Mouse (Mus musculus) neural tube, embryonic 14.5 days (tissue): ENCODE measurements around the gene Vmn1r219. TPM values are rescaled to one million over a fixed set of nuclear protein-coding genes. Genes with fewer than 3 reads are reported as not detected.
"Not testable (repeated sequence)": the region's sequence is repeated elsewhere in the genome, so short reads cannot be mapped to it uniquely, and the experiment has no call there.

ENCODE experiments used
- ATAC-seq: fragments of 200-750 bp; cut with Nextera tagmentation; 2 replicates; pipeline ENCODE4 v1.8.0; 2017; ENCODE audit warnings: low read depth, mild to moderate bottlenecking, moderate TSS enrichment, moderate library complexity
- H3K27ac ChIP-seq: fragments of 300-500 bp; sonication (generic); 2 replicates; pipeline ENCODE4 v1.5.1; 2014; ENCODE audit warnings: low read depth, mild to moderate bottlenecking, control low read depth, low read length, moderate library complexity, mixed read lengths
- H3K27me3 ChIP-seq: fragments of 300-500 bp; sonication (generic); 2 replicates; pipeline ENCODE4 v1.6.1; 2014; ENCODE audit warnings: low read length; ENCODE audit not compliant: control insufficient read depth, insufficient read depth
- H3K36me3 ChIP-seq: fragments of 300-500 bp; sonication (generic); 2 replicates; pipeline ENCODE4 v1.6.1; 2014; ENCODE audit warnings: low read length, mixed read lengths; ENCODE audit not compliant: control insufficient read depth, insufficient read depth
- H3K4me1 ChIP-seq: fragments of 300-500 bp; sonication (generic); 2 replicates; pipeline ENCODE4 v1.6.1; 2014; ENCODE audit warnings: low read length; ENCODE audit not compliant: control insufficient read depth, insufficient read depth
- H3K4me2 ChIP-seq: fragments of 300-500 bp; sonication (generic); 2 replicates; pipeline ENCODE4 v1.6.1; 2014; ENCODE audit warnings: mild to moderate bottlenecking, low read depth, low read length, control low read depth
- H3K4me3 ChIP-seq: fragments of 300-500 bp; sonication (generic); 2 replicates; pipeline ENCODE4 v1.5.1; 2014; ENCODE audit warnings: low read depth, low read length, control low read depth, mixed read lengths
- H3K9ac ChIP-seq: fragments of 300-500 bp; sonication (generic); replicated peaks from 2 replicates; pipeline ENCODE4 v1.6.1; 2014; ENCODE audit warnings: low read depth, mild to moderate bottlenecking, control low read depth, low read length, mixed read lengths
- H3K9me3 ChIP-seq: fragments of 300-500 bp; sonication (generic); 2 replicates; pipeline ENCODE4 v1.6.1; 2016; ENCODE audit warnings: low read length; ENCODE audit not compliant: control insufficient read depth
- WGBS: fragments of 180-500 bp; shearing (Covaris S2); extraction: QIAGEN DNeasy Blood & Tissue Kit; methylation state at CpG from one replicate; pipeline ENCODE4 v1.1.7; 2014; 5-methylcytosine and 5-hydroxymethylcytosine counted together
- polyA plus RNA-seq: library from polyadenylated mRNA; unstranded; fragments of >200 nt; fragmentation: Nextera tagmentation; extraction: Ambion mirVana; gene quantifications from 2 replicates; pipeline ENCODE4 v1.2.1, GENCODE M21; 2014

Vmn1r219 gene
- polyA plus RNA-seq, 1 experiment from 2014 or later = not detected

- WGBS = 84% methylated on average over 1 of the region's 1 CpGs
- not testable (repeated sequence) for H3K4me1 ChIP-seq, H3K4me2 ChIP-seq, H3K27me3 ChIP-seq, ATAC-seq, H3K4me3 ChIP-seq, H3K27ac ChIP-seq, H3K9ac ChIP-seq, H3K36me3 ChIP-seq, H3K9me3 ChIP-seq
Measured at GRCm38 (mm10) chr13:23203885-23204284, 44.8 kb downstream of the Vmn1r219 start.

DNA sequence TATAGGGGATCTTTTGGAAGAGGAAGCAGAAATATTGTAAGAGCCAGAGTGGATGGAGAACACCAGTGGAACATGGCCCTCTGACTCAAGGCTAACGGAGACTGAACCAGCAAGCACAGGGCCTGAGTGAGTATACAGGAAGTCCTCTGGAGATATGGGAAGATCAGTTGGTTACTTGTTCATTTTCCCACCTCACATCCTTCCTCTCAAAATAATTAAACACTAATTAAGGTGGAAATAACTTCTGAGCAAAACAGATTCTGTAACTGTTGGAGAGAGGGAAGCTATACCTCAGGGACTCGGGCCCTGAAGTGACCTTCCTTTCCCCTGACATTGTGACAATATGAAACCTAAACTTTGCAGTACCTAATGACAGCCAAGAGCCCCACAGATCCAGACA lies 54.7 kb downstream of the Vmn1r219 start, which contains the start of gene Vmn1r221:
Gene Vmn1r221 (plus strand): TSS at position 301 of the 400 bp plus-strand sequence.
- H3K4me2 ChIP-seq, H3K36me3 ChIP-seq, H3K4me3 ChIP-seq, ATAC-seq, H3K27ac ChIP-seq, H3K4me1 ChIP-seq, H3K9ac ChIP-seq, H3K9me3 ChIP-seq, H3K27me3 ChIP-seq: not testable (repeated sequence)
- 97% methylated on average over 2 of the region's 2 CpGs for WGBS

Other genes with a start within 250 kb of the Vmn1r219 start
- gene Vmn1r213, start 151.7 kb upstream of the Vmn1r219 start, polyA plus RNA-seq = not detected in 2 replicates
- gene Vmn1r214, start 128.9 kb upstream of the Vmn1r219 start, polyA plus RNA-seq = not detected in 2 replicates
- not detected in 2 replicates for gene Vmn1r215, start 91.3 kb upstream of the Vmn1r219 start, polyA plus RNA-seq
- not detected in 2 replicates for gene Vmn1r217, start 41.1 kb upstream of the Vmn1r219 start, polyA plus RNA-seq
- not detected in 2 replicates for gene Vmn1r218, start 26.2 kb upstream of the Vmn1r219 start, polyA plus RNA-seq
- gene Vmn1r220, start 28.7 kb downstream of the Vmn1r219 start, polyA plus RNA-seq = not detected in 2 replicates
- gene Vmn1r221, start 54.8 kb downstream of the Vmn1r219 start, polyA plus RNA-seq = not detected in 2 replicates
- gene Vmn1r222, start 76.6 kb downstream of the Vmn1r219 start, polyA plus RNA-seq = not detected in 2 replicates
- not detected in 2 replicates for gene Vmn1r223, start 87.8 kb downstream of the Vmn1r219 start, polyA plus RNA-seq
- gene Zfp322a, start 209.9 kb downstream of the Vmn1r219 start, polyA plus RNA-seq = 51.9 and 59.8 TPM in 2 replicates